Mouse (Mus musculus) myocyte (in vitro differentiated cells): ENCODE results near the gene Abcb8. TPM values are rescaled to one million over a fixed set of nuclear protein-coding genes. Genes with fewer than 3 reads are reported as not detected.

ENCODE experiments used
- H3K27me3 ChIP-seq: one replicate; pipeline ENCODE4 v1.6.1; 2011; ENCODE audit not compliant: control insufficient read depth, insufficient read depth, insufficient read length
- H3K36me3 ChIP-seq: one replicate; pipeline ENCODE4 v1.6.1; 2011; ENCODE audit not compliant: control insufficient read depth, insufficient read depth
- H3K4me2 ChIP-seq: one replicate; pipeline ENCODE4 v1.6.1; 2011; ENCODE audit warnings: low read depth, control low read depth
- H3K4me3 ChIP-seq: one replicate; pipeline ENCODE4 v1.5.1; 2011; ENCODE audit warnings: mild to moderate bottlenecking, control low read depth, moderate library complexity
- H3K79me2 ChIP-seq: one replicate; pipeline ENCODE4 v1.6.1; 2011; ENCODE audit not compliant: control insufficient read depth, insufficient read depth
- H3ac ChIP-seq: one replicate; pipeline ENCODE4 v1.6.1; 2011; ENCODE audit not compliant: control insufficient read depth, insufficient read length
- CEBPB ChIP-seq: IDR thresholded peaks from 2 replicates; pipeline ENCODE4 v1.6.1; 2011; ENCODE audit warnings: mild to moderate bottlenecking, moderate library complexity; ENCODE audit not compliant: poor library complexity, insufficient read depth, severe bottlenecking
- E2F4 ChIP-seq: IDR thresholded peaks from one replicate; pipeline ENCODE4 v1.6.1; 2011; ENCODE audit warnings: mild to moderate bottlenecking, control low read depth, moderate library complexity; ENCODE audit not compliant: insufficient read depth
- MAX ChIP-seq: IDR thresholded peaks from one replicate; pipeline ENCODE4 v1.6.1; 2011; ENCODE audit warnings: low read depth, mild to moderate bottlenecking, control low read depth
- MYOD1 ChIP-seq, 3 experiments: IDR thresholded peaks; one replicate each; pipeline ENCODE4 v1.6.1; 2011; ENCODE audit warnings: control low read depth in 2 of 3, low read depth in 2 of 3, mild to moderate bottlenecking in 2 of 3, moderate library complexity in 1 of 3; ENCODE audit not compliant: insufficient read length in 2 of 3, control insufficient read depth in 1 of 3
- MYOG ChIP-seq, 3 experiments: IDR thresholded peaks; one replicate each; pipeline ENCODE4 v1.6.1; 2011; ENCODE audit warnings: control low read depth in 2 of 3, low read depth in 2 of 3, mild to moderate bottlenecking in 2 of 3; ENCODE audit not compliant: insufficient read length in 2 of 3, control insufficient read depth in 1 of 3, insufficient read depth in 1 of 3
- POLR2A ChIP-seq: IDR thresholded peaks from one replicate; pipeline ENCODE4 v1.6.1; 2011; ENCODE audit warnings: low read depth, mild to moderate bottlenecking, control low read depth, moderate library complexity; ENCODE audit not compliant: insufficient read length
- POLR2AphosphoS2 ChIP-seq: IDR thresholded peaks from one replicate; pipeline ENCODE4 v1.6.1; 2011; ENCODE audit warnings: low read depth, control low read depth; ENCODE audit not compliant: insufficient read length
- REST ChIP-seq: IDR thresholded peaks from one replicate; pipeline ENCODE4 v1.6.1; 2011; ENCODE audit warnings: mild to moderate bottlenecking, control low read depth, moderate library complexity; ENCODE audit not compliant: insufficient read depth, insufficient read length
- SRF ChIP-seq: IDR thresholded peaks from one replicate; pipeline ENCODE4 v1.6.1; 2011; ENCODE audit warnings: low read depth; ENCODE audit not compliant: control insufficient read depth, insufficient read length
- TCF12 ChIP-seq: IDR thresholded peaks from one replicate; pipeline ENCODE4 v1.6.1; 2011; ENCODE audit warnings: mild to moderate bottlenecking, control low read depth; ENCODE audit not compliant: poor library complexity, insufficient read depth, severe bottlenecking
- TCF3 ChIP-seq: IDR thresholded peaks from one replicate; pipeline ENCODE4 v1.6.1; 2011; ENCODE audit warnings: low read depth, control low read depth; ENCODE audit not compliant: insufficient read length
- USF1 ChIP-seq: IDR thresholded peaks from one replicate; pipeline ENCODE4 v1.6.1; 2011; ENCODE audit warnings: low read depth, mild to moderate bottlenecking, control low read depth, moderate library complexity
- polyA plus RNA-seq: library from polyadenylated mRNA; unstranded; fragments of >200 nt; fragmentation: generic; extraction: Trizol; gene quantifications from one replicate; pipeline ENCODE4 v1.2.1, GENCODE M21; 2012; ENCODE audit warnings: missing spikeins

Abcb8 gene
- polyA plus RNA-seq, 1 experiment: 37.7 TPM

DNA sequence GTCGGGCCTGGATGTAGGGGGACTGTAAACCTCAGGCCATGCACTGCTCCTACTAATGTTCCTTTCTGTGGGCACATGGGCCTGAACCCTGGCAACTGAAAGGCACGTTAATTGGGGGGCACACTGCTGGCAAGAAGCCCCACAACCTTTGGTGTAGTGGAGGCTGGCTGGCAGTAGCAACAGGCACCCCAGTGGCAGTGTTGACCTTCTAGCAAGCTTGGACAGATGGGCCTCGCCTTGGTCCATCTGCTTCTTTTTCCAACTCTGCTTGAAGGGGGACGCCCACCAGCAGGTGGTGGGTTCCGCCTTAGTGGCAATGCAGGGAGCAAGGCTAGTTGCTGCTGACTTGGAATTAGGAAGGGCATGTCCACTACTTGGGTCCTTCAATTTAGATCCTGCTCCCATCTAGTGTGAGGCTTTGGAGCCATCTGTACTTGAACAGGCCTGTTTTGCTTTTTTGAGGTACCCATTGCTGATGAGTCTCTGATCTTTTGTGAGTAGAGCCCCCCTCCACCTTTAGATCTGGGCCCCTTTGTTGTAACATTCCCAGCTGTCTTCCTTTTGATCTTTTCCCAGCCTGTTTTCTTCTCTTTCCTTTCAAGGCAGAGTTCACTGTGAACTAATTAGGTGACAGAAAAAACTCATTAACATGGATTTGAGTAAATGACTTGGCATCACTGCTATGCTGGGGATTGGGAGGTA, 60.0 kb downstream of the Abcb8 start:
- H3K36me3 ChIP-seq: no peaks in the 10 kb centered on the region

DNA sequence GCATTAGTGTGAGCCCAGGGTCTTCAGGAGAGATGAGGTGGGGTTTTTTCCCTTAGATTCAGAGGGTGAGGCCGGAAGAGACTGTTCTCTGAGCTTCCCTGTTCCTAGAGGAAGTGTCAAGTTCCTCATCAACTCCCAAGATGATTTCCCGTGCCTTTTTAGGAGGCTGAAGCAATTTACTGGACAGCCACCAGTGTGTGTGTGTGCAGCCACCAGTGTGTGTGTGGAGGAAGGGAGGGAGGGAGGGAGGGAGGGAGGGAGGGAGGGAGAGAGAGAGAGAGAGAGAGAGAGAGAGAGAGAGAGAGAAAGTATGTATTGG, 60.5 kb downstream of the Abcb8 start:
- peak overlapping the region; percentile 83 for H3K4me2 ChIP-seq
- TF ChIP-seq MYOD1 (IDR thresholded peaks at IDR 0.05; ENCODE audit: control insufficient read depth in 1 of 3, insufficient read length in 2 of 3, low read depth in 2 of 3) (no peak), POLR2A (no peak), USF1 (no peak), TCF3 (no peak), MAX (no peak), E2F4 (no peak), REST (no peak), CEBPB (no peak), MYOG (IDR thresholded peaks at IDR 0.05; ENCODE audit: control insufficient read depth in 1 of 3, insufficient read depth in 1 of 3, insufficient read length in 2 of 3, low read depth in 2 of 3) (no peak), POLR2AphosphoS2 (no peak), SRF (no peak), TCF12 (no peak)
- H3K4me3 ChIP-seq: peak overlapping the region; percentile 87
- H3K36me3 ChIP-seq: no peaks in the 10 kb centered on the region
- H3K27me3 ChIP-seq: no peaks in the 10 kb centered on the region
- H3K79me2 ChIP-seq: peaks cover 66% of the 10 kb centered on the region
- no peak overlapping the region for H3ac ChIP-seq

More for the DNA sequence above, 60.0 kb downstream of the Abcb8 start:
- peak overlapping the region; percentile 94 for H3ac ChIP-seq
- H3K27me3 ChIP-seq: no peaks in the 10 kb centered on the region
- H3K4me3 ChIP-seq: peak overlapping the region; percentile 87
- TF ChIP-seq MYOD1 (IDR thresholded peaks at IDR 0.05; ENCODE audit: control insufficient read depth in 1 of 3, insufficient read length in 2 of 3, low read depth in 2 of 3) (peak in 2 of 3 experiments; percentile 38 to 62), CEBPB (no peak), POLR2A (peak; percentile 44), MYOG (IDR thresholded peaks at IDR 0.05; ENCODE audit: control insufficient read depth in 1 of 3, insufficient read depth in 1 of 3, insufficient read length in 2 of 3, low read depth in 2 of 3) (peak in 1 of 3 experiments; percentile 53)
- peaks cover 61% of the 10 kb centered on the region for H3K79me2 ChIP-seq
- peak overlapping the region; percentile 83 for H3K4me2 ChIP-seq

DNA sequence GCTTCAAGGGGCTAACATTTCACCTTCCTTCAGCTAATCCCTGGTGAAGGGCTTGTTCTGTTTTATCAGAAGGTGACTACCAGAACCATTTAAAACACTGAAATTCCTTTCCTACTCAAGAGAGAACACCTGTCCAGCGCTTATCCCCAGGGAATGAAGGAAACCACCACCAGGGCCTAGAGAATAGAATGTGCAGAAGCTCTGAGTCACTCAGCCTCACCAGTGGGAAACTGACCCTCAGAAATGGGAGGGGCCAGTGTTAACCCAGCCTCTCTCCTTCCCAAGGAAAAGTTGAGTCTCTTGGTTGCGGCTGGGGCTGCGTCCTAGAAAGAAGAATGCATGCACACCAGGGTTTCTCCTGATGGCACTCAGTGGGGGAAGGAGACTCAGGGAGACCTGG, 61.6 kb downstream of the Abcb8 start:
- peak overlapping the region; percentile 83 for H3K4me2 ChIP-seq
- peaks cover 76% of the 10 kb centered on the region for H3K79me2 ChIP-seq
- no peak overlapping the region for H3K4me3 ChIP-seq

DNA sequence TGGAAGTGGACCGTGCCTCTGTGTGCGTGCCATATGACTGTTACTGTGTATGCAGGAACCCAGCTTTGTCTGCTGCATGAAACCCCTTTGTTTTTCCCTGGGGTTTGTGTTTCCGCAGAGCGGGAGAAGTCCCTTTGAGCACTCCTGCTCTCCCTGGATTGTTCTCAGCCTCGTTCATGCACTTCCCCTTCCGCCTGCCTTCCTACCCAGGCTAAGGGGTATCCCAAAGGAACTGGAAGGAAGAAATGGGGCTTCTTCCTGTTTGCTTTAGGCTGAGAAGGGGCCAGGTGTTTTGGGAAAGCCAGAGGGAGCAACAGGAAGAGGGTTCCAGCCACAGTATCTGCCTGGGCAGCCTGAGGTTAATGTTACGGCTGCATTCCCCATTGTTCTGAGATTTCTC, 62.1 kb downstream of the Abcb8 start:
- Histone ChIP-seq H3K4me3 (no peak overlapping the region), H3K27me3 (no peaks in the 10 kb centered on the region), H3K4me2 (peak overlapping the region; percentile 83), H3ac (no peak overlapping the region), H3K79me2 (peaks cover 82% of the 10 kb centered on the region), H3K36me3 (no peaks in the 10 kb centered on the region)
- TF ChIP-seq USF1 (no peak), E2F4 (no peak), REST (no peak), SRF (no peak), MAX (no peak), POLR2A (no peak)

More for the DNA sequence above, 61.6 kb downstream of the Abcb8 start:
- no peak for TF ChIP-seq TCF3
- no peak for TF ChIP-seq E2F4
- TF ChIP-seq TCF12: peak; percentile 9
- TF ChIP-seq POLR2A: no peak
- TF ChIP-seq MYOD1 (IDR thresholded peaks at IDR 0.05; ENCODE audit: control insufficient read depth in 1 of 3, insufficient read length in 2 of 3, low read depth in 2 of 3): peak in 2 of 3 experiments; percentile 20 to 47
- no peak for TF ChIP-seq MAX
- no peak for TF ChIP-seq USF1
- TF ChIP-seq CEBPB: no peak
- no peaks in the 10 kb centered on the region for H3K36me3 ChIP-seq
- no peak overlapping the region for H3ac ChIP-seq
- H3K27me3 ChIP-seq: no peaks in the 10 kb centered on the region

Other genes starting within 250 kb of the Abcb8 start
- gene Nupl2, start 228.7 kb upstream of the Abcb8 start, polyA plus RNA-seq: 6.0 TPM
- 10.3 TPM for gene Kcnh2, start 42.1 kb upstream of the Abcb8 start, polyA plus RNA-seq
- 0.92 TPM for gene Nos3, start 28.9 kb upstream of the Abcb8 start, polyA plus RNA-seq
- 4.0 TPM for gene Atg9b, start 1.5 kb upstream of the Abcb8 start, polyA plus RNA-seq
- gene Asic3, start 19.7 kb downstream of the Abcb8 start, polyA plus RNA-seq: 0.24 TPM
- 30.0 TPM for gene Cdk5, start 29.9 kb downstream of the Abcb8 start, polyA plus RNA-seq
- 96.4 TPM for gene Slc4a2, start 30.2 kb downstream of the Abcb8 start, polyA plus RNA-seq
- 124 TPM for gene Fastk, start 51.6 kb downstream of the Abcb8 start, polyA plus RNA-seq
- 14.2 TPM for gene Tmub1, start 54.2 kb downstream of the Abcb8 start, polyA plus RNA-seq
- 119 TPM for gene Agap3, start 58.5 kb downstream of the Abcb8 start, polyA plus RNA-seq
- gene Gbx1, start 133.5 kb downstream of the Abcb8 start, polyA plus RNA-seq: 2.5 TPM
- 0.77 TPM for gene Asb10, start 147.3 kb downstream of the Abcb8 start, polyA plus RNA-seq
- not detected for gene 4931409K22Rik, start 163.1 kb downstream of the Abcb8 start, polyA plus RNA-seq
- 137 TPM for gene Abcf2, start 183.8 kb downstream of the Abcb8 start, polyA plus RNA-seq
- 39.5 TPM for gene Chpf2, start 193.1 kb downstream of the Abcb8 start, polyA plus RNA-seq
- gene Smarcd3, start 230.7 kb downstream of the Abcb8 start, polyA plus RNA-seq: 128 TPM